Mouse (Mus musculus): ENCODE results near the gene Otx2.

GRCm38 (mm10) chr14:48655792-48656550 is 17.6 kb downstream of the Otx2 start:
- no peak for TF ChIP-seq CTCF (IDR thresholded peaks at IDR 0.05; ENCODE audit: low read depth, low read length)
- no peak for TF ChIP-seq POLR2A (IDR thresholded peaks at IDR 0.05; ENCODE audit: borderline replicate concordance, low read depth, low read length)
